Mouse (Mus musculus): ENCODE results near the gene Ptger1. TPM values are rescaled to one million over a fixed set of nuclear protein-coding genes. Genes with fewer than 3 reads are reported as not detected.

The Ptger1 gene
- 1.00 and 1.2 TPM in 2 replicates for polyA plus RNA-seq (2012; rRNA removed)

GRCm38 (mm10) chr8:83665969-83666865, at the start of gene Ptger1:
Gene Ptger1, plus strand, starts transcription at chr8:83666678.

DNA sequence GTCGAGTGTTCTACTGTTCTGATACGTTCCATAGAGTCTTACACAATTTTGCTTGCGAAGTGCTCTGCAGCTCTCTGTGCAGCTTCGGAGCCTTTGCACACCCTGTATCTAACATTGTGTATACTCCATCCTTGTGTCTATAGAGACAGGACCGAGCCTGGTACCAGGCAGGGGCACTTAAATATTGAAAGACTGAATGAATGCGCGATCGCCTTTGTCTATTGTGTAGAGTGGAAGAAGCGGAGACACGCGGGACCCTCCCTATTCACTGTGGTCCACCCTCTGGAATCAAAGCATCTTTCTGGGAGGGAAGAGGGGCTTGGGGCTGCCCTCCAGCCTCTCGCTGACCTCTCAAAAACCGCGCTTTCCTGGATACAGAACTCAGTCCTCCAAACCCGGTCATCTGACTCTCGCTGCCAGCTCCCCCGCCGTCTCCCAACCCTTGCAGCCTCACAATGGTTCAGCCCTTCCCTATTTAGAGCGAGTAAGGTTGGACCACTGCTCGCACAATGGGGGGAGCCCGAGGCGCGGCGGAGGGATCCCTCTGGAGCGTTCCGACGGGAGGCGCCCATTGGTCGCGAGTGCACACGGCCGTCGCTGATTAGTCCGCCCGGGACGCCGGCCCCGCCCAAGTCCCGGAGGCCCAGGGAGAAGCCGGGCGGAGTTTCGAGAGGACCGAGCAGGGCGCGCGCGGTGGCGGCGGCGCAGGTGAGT, 14.3 kb upstream of the Ptger1 start, which contains the start of gene Gipc1:
TSS of gene Gipc1 (plus strand) at position 648 of the 714 bp plus-strand sequence.

DNA sequence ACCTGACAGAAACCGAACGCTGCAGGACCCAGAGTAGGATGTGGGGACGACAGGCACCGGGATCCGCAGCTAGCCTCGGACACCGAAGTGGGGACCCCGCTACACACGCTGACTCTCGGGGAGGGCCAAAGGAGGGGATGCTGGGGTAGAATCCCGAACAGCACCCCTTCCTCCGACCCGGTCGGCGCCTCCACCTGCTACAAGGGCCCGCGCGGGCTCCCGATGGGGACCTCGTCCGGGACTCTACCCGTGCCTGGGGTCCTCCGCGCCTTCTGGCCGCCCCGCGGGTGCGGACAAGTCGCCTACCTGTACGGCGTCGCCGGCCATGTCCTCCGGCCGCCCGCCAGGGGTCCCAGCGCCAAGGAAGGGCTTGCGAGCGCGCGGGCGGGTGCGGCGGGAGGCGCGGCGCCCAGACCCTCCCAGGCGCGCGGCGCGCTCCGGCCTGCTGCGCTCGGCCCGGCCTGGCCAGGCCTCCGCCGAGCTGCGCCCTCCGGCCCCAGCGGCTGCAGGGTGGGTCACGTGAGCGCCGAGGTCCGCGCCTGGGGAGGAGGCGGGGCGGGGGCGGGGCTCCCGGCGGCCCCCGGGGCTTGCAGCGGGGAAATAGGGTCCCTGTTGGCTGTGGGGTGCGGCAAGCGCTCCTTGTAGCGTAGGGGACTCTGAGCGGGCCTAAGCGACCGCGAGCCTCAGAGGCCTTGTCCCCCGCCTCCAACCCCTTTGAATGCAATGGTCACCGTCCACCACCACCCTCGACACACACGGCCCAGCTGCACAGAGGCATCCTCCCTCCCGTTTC, 32.4 kb downstream of the Ptger1 start, which contains the start of gene Pkn1:
TSS of gene Pkn1 (minus strand) at position 519 of the 793 bp plus-strand sequence.

DNA sequence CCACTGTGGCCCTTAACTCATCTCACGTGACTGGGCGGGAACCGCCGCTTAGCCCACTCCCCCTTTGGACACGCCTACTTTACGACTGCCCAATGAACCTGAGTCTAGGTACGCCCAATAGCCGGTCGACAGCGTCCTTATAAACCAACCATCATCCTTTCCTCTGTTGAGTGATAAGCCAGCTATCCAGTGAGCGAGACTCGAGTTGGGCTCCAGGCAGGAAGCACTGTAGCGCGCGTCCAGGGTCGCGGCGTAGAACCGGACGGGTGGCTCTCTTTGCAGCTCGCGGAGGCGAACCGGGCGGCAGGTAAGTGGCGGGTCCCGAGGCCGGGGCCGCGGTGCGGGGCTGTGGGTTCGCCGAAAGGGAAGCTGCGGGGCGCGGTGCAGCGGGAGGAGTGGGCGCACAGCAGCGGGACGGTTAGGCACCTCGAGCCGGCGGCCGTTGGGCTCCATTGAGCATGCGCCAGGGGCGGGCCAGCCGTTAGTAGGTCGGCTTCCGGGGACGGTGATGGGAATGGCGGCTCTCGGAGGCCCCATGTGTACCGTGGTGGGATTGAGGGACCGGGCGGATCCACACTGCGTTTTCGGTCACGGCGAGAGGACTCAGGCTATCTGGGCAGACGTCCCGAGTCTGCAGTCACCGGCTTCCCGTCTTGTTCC, 48.7 kb downstream of the Ptger1 start, which contains the start of gene Ddx39:
TSS of gene Ddx39 (plus strand) at position 147 of the 660 bp plus-strand sequence.

Other genes with a start within 250 kb of the Ptger1 start
- 145 and 155 TPM in 2 replicates for gene Scoc, start 208.3 kb upstream of the Ptger1 start, polyA plus RNA-seq (2012; rRNA removed)
- 0.02 and 0.03 TPM in 2 replicates for gene Olfr370, start 130.9 kb upstream of the Ptger1 start, polyA plus RNA-seq (2012; rRNA removed)
- gene Ndufb7, start 100.0 kb upstream of the Ptger1 start, polyA plus RNA-seq (2012; rRNA removed), result 303 and 319 TPM in 2 replicates
- gene Tecr, start 58.7 kb upstream of the Ptger1 start, polyA plus RNA-seq (2012; rRNA removed), result 974 and 984 TPM in 2 replicates
- gene Dnajb1, start 58.5 kb upstream of the Ptger1 start, polyA plus RNA-seq (2012; rRNA removed), result 31.1 and 34.0 TPM in 2 replicates
- gene Gipc1, start 14.0 kb upstream of the Ptger1 start, polyA plus RNA-seq (2012; rRNA removed), result 92.0 and 93.3 TPM in 2 replicates
- gene Pkn1, start 32.5 kb downstream of the Ptger1 start, polyA plus RNA-seq (2012; rRNA removed), result 63.8 and 64.0 TPM in 2 replicates
- gene Ddx39, start 48.5 kb downstream of the Ptger1 start, polyA plus RNA-seq (2012; rRNA removed), result 86.0 and 87.4 TPM in 2 replicates
- 17.3 and 26.4 TPM in 2 replicates for gene Adgre5, start 74.6 kb downstream of the Ptger1 start, polyA plus RNA-seq (2012; rRNA removed)
- gene Adgrl1, start 233.4 kb downstream of the Ptger1 start, polyA plus RNA-seq (2012; rRNA removed), result 200 and 205 TPM in 2 replicates

Data from central nervous system, embryonic 14 days (tissue).